In genomic region chr16:91064583-91065365, GRCm38 (mm10) we compare ENCODE assay signal across 27 mouse cellular contexts. TPM values are rescaled to one million over a fixed set of nuclear protein-coding genes. Genes with fewer than 3 reads are reported as not detected.
A peak's percentile ranks its signal among the peaks of the same experiment; 100 is the strongest.
DNase-seq lines count a peak whose midpoint lies in the region; TF ChIP-seq lines count a peak whose summit lies in the region.
"Had no signal": no experiment of that assay in that cellular context is flagged by ENCODE, and none has a peak within 500 bp of the region (broad histone marks: within the 10 kb centered on the region; RNA-seq: fewer than 3 reads in every experiment).

No protein-coding gene starts in this region.

- DNase-seq in cerebellum, postnatal 36 days: peak; percentile 27 to 31
- DNase-seq in cerebellum, adult 9-11 months: no peak
- DNase-seq in CD4-positive helper T cell, adult 2 months (ENCODE audit: low read depth, low spot score): peak; percentile 40
- peak; percentile 36 for DNase-seq in induced T-regulatory cell, adult 2 months (ENCODE audit: low read depth)
- DNase-seq in lung, postnatal 36 days: no peak
- DNase-seq in kidney, postnatal 10 days: no peak
- DNase-seq: adrenal gland, postnatal 14 days; gastrocnemius, postnatal 36 days; heart, postnatal 14 days; kidney, adult 9 months; kidney, postnatal 14 days; lung, embryonic 14.5 days; lung, postnatal 14 days; thymus, adult 2 months; thymus, postnatal 4 days had no signal

- no peak overlapping the region for H3K4me3 ChIP-seq in bone marrow, adult 2 months (replicated peaks; ENCODE audit: control insufficient read depth, low read depth, low read length)
- H3K4me3 ChIP-seq: erythroblast, embryonic 14.5 days; forebrain, embryonic 13.5 days; layer of hippocampus, adult 2 months; left cerebral cortex, adult 2 months; limb, embryonic 12.5 days; liver, embryonic 15.5 days; megakaryocyte, embryonic 14.5 days; midbrain, embryonic 12.5 days; neural tube, embryonic 13.5 days had no signal

- 53% methylated on average over 12 of the region's 12 CpGs for whole genome bisulfite sequencing in bone marrow, adult 2 months

- no peak for TF ChIP-seq POLR2A in bone marrow, adult 2 months (IDR thresholded peaks at IDR 0.05; ENCODE audit: borderline replicate concordance, control insufficient read depth, low read depth, low read length)

- H3K27ac ChIP-seq in bone marrow, adult 2 months (ENCODE audit: control insufficient read depth, insufficient read depth, low read depth, low read length, poor library complexity): peak overlapping the region; percentile 60
- H3K27ac ChIP-seq: forebrain, embryonic 13.5 days; layer of hippocampus, adult 2 months; left cerebral cortex, adult 2 months; limb, embryonic 12.5 days; liver, embryonic 15.5 days; midbrain, embryonic 12.5 days; neural tube, embryonic 13.5 days had no signal

- no peak for TF ChIP-seq CTCF in bone marrow, adult 2 months (IDR thresholded peaks at IDR 0.05; ENCODE audit: control insufficient read depth, insufficient read depth, low read length)

- H3K4me1 ChIP-seq in bone marrow, adult 2 months (ENCODE audit: control insufficient read depth, insufficient read depth, low read length): peaks cover 4% of the 10 kb centered on the region
- H3K4me1 ChIP-seq: liver, embryonic 15.5 days had no signal

RNA-seq across cellular contexts. Expression of gene Paxbp1, which starts 20.4 kb away (rescaled TPM):
- polyA plus RNA-seq in bone marrow, adult 2 months (2011; ENCODE audit: insufficient read depth, insufficient read length, low replicate concordance, missing spikeins): 44.3 and 72.0 TPM in 2 replicates

RNA-seq across cellular contexts. Expression of gene 4932438H23Rik, which starts 30.1 kb away (rescaled TPM):
- not detected in 2 replicates for polyA plus RNA-seq in bone marrow, adult 2 months (2011; ENCODE audit: insufficient read depth, insufficient read length, low replicate concordance, missing spikeins)
- polyA plus RNA-seq: erythroblast, embryonic 14.5 days; limb, embryonic 12.5 days; liver, adult 2 months; liver, embryonic 15.5 days; Patski had no signal

RNA-seq across cellular contexts. Expression of gene Synj1, which starts 53.7 kb away (rescaled TPM):
- polyA plus RNA-seq in bone marrow, adult 2 months (2011; ENCODE audit: insufficient read depth, insufficient read length, low replicate concordance, missing spikeins): 17.2 and 38.2 TPM in 2 replicates

Comparison
In these comparisons a context has a peak if more than half of its experiments do, and no peak if none do; other contexts are left out.
1. DNase-seq: peak in cerebellum, postnatal 36 days (2 of 2), CD4-positive helper T cell, adult 2 months (single experiment) and induced T-regulatory cell, adult 2 months (single experiment); none in cerebellum, adult 9-11 months (single experiment), lung, postnatal 36 days (single experiment) and kidney, postnatal 10 days (single experiment).